Mouse (Mus musculus) ES-Bruce4 (cell line): ENCODE measurements at regions not wholly inside any gene's neighbourhood (a gene's known extent, or its start where the extent isn't known, plus 50 kb on each side); places are given as distances from the start of the nearest gene placed in this dataset.

Experiments used
- CTCF ChIP-seq: IDR thresholded peaks from one replicate; pipeline ENCODE4 v1.8.1; 2011; ENCODE audit warnings: low read depth, low read length
- POLR2A ChIP-seq: IDR thresholded peaks from one replicate; pipeline ENCODE4 v1.8.1; 2011; ENCODE audit warnings: low read length; ENCODE audit not compliant: insufficient read depth

DNA sequence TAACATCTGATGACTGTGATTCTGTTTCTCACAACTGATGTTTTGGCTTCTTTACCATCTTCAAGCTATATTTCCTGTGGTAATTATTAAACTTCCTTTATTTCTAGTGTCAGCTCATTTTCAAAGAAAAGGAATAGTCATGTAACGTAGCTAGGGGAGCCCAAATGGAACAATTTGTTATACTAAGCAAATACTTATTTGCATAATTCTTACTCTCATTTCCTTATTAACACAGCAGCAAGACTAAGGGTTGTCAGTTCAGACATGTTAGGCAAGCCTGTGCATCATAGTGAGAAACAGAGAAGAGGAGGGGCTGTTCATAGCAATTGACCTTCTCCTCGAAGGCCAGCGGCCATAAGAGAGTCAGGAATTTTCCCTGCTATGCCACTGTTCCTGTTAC lies 449.5 kb downstream of the Ebf1 start:
- TF ChIP-seq POLR2A (no peak), CTCF (no peak)
